In genomic region chr2:31319200-31319599, GRCm38 (mm10) we compare ENCODE assay signal across 23 mouse cellular contexts. TPM values are rescaled to one million over a fixed set of nuclear protein-coding genes. Genes with fewer than 3 reads are reported as not detected.
"Had no signal": no experiment of that assay in that cellular context is flagged by ENCODE, and none has a peak within 500 bp of the region (broad histone marks: within the 10 kb centered on the region; RNA-seq: fewer than 3 reads in every experiment).

No protein-coding gene starts in this region.

- H3K4me1 ChIP-seq: liver, embryonic 13.5 days had no signal

- H3K4me2 ChIP-seq: kidney, embryonic 15.5 days; liver, embryonic 13.5 days; lung, embryonic 14.5 days; midbrain, embryonic 12.5 days; midbrain, embryonic 15.5 days; neural tube, embryonic 12.5 days; neural tube, embryonic 15.5 days; stomach, embryonic 15.5 days had no signal

- DNase-seq: kidney, adult 11 months; kidney, adult 8-10 months; kidney, postnatal 10 days; kidney, postnatal 36 days; layer of hippocampus, postnatal 36 days; liver, embryonic 13.5 days; lung, embryonic 14.5 days; lung, postnatal 14 days; right cerebral cortex, adult 18-20 months; right cerebral cortex, postnatal 14 days; right cerebral cortex, postnatal 4 days; spleen, adult 18-20 months; thymus, adult 2 months; thymus, postnatal 25 days had no signal

- H3K9me3 ChIP-seq: kidney, embryonic 15.5 days; liver, embryonic 13.5 days; midbrain, embryonic 12.5 days; midbrain, embryonic 15.5 days; neural tube, embryonic 12.5 days; neural tube, embryonic 15.5 days; stomach, embryonic 15.5 days had no signal

- H3K4me3 ChIP-seq: kidney, embryonic 15.5 days; left cerebral cortex, adult 2 months; liver, embryonic 13.5 days; midbrain, embryonic 12.5 days; midbrain, embryonic 15.5 days; neural tube, embryonic 12.5 days; neural tube, embryonic 15.5 days; stomach, embryonic 15.5 days had no signal

- ATAC-seq: midbrain, embryonic 15.5 days had no signal

- H3K36me3 ChIP-seq: kidney, embryonic 15.5 days; liver, embryonic 13.5 days; midbrain, embryonic 12.5 days; midbrain, embryonic 15.5 days; neural tube, embryonic 12.5 days; neural tube, embryonic 15.5 days; stomach, embryonic 15.5 days had no signal

- H3K27ac ChIP-seq: kidney, embryonic 15.5 days; left cerebral cortex, adult 2 months; liver, embryonic 13.5 days; macrophage; midbrain, embryonic 12.5 days; midbrain, embryonic 15.5 days; neural tube, embryonic 12.5 days; neural tube, embryonic 15.5 days had no signal

- H3K9ac ChIP-seq: kidney, embryonic 15.5 days; liver, embryonic 13.5 days; lung, embryonic 14.5 days; midbrain, embryonic 12.5 days; midbrain, embryonic 15.5 days; neural tube, embryonic 12.5 days; neural tube, embryonic 15.5 days; stomach, embryonic 15.5 days had no signal

RNA-seq across cellular contexts. Expression of gene Hmcn2, which starts 5.0 kb away (rescaled TPM):
- polyA plus RNA-seq: limb, embryonic 11.5 days; macrophage had no signal
